Mouse (Mus musculus): ENCODE results near the gene Pcx.

Pcx gene

GRCm38 (mm10) chr19:4548305-4548883 is 38.1 kb downstream of the Pcx start:
- no peak for DNase-seq (ENCODE audit: low read depth)

DNA sequence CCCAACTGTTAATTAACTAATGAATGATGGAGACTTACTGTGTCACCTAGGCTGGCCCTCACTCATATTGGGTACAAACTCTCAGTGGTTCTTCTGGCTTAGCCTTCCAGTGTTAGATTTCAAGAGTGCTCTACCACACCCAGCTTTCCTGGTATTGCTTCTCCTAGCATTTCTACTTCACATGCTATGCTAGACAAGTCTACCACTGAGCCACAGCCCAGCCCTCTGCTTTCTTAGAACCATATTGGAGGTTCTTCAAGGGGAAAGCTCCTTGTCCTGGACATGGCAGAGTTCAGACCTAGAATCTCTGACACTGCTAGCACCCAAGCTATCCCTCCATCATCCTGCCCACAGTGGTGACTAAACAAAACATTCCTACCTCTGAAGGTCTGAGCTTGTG is 44.0 kb downstream of the Pcx start:
- DNase-seq (ENCODE audit: low read depth) = no peak

- no peak for DNase-seq (ENCODE audit: low read depth)
Observed at GRCm38 (mm10) chr19:4555086-4555485, 44.8 kb downstream of the Pcx start.

DNA sequence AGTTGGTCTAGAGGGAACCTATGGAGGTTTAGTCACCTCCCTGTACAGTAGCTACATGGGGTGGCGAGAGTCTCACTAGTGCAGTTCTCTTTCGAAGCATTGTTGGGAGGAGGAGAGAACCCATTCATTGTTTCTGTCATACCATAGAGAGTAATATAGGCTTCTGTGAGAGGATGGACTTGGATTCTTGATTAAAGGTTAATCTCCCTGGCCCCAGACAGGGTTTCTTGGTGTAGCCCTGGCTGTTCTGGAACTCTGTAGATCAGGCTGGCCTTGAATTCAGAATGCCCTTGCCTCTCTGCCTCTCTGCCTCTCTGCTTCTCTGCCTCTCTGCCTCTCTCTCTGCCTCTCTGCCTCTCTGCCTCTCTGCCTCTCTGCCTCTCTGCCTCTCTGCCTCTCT is 46.5 kb downstream of the Pcx start:
- DNase-seq (ENCODE audit: low read depth) = no peak

DNA sequence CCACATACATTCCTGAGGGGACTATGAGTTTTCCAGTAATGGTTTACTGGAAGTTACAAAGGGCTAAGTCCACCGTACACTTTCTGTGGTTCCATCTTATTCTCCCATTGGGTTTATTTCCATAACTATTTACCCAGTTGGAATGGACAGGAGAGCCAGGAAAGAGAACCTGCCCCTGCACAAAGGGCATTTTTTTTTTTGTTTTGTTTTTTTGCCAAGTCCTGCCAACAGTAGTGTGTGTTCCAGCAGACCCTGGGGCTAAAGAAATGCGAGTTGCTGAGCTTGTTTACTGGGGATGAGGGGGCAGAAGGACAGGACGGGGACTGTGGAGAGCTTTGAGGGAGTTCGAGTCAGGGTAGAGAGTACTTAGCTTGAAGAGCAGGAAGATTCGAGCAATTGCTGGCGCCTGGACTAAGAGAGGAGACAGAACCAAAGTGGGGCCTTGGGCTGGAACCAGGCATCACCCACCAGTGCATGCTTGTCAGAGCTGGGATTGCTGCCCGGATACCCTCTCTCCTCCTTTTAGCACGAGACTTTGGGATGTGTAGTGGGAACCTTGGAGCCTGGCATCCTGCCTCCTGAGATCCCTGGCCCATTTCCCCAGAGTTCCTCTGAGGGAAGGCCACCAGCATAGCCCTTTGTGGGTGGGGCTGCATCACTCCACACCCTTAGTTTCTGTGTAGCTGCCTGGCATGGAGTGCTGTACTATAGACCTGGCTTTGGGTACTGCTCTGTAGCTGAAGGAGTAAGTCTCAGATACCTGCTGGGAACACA is 47.7 kb downstream of the Pcx start:
- DNase-seq (ENCODE audit: low read depth) = no peak

DNA sequence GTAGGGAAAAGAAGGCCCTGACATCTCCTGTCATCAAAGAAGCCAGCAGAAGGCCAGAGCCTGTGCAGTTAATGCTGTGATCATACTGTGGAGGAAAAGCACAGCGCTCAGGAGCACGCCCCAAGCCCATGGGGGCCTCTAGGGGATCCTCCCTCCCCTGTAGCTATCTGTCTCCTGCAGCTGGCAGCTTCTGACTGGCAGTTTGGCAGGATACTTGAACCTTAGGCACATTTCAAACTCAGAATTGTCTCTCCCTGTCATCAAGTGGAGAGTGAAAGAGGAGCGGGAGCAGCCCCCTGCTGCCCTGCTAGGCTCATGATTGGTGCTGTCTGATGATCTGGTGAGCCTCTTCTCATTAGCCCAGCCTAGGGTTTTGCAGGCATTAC is 48.3 kb downstream of the Pcx start:
- DNase-seq (ENCODE audit: low read depth) = no peak

DNA sequence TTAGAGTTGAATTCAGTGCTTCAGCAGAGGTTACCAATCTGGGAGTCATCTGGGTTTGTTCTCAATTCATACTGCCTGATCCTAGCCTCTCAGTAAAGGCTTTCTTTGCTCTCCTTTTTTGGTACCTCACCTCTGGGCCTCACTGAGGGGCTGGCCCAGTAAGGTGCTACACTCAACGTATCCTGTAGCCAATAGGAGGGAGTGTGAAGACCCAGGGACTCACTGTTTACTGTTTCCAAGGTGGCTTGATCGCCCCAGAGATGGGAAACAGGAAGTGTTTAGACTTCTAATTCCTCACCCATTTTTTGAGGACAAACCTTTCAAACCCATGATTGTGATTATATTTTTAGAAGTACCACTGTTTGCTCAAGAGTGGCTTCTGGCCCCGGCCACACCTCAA is 48.7 kb downstream of the Pcx start:
- DNase-seq (ENCODE audit: low read depth) = no peak

- DNase-seq (ENCODE audit: low read depth) = no peak
Observed at GRCm38 (mm10) chr19:4559588-4559987, 49.3 kb downstream of the Pcx start.

DNA sequence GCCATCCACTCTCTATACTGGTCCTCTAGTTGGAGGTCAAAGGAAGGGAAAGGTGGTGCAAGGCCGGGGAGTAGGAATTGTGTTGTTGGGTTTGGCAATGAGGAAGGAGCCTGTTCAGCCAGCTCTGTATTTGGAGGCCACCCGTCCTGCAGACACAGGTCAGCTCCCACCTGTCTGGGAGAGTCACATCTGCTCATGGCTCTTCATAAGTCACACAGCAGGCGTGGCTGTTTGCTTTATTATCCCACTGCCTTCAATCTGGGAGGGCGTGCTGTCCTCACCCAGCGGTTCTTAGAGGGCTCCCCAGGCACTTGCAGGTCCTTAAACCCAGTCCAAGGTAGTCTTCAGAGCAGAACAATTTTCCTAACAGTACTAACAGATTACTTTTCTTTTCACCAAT is 49.9 kb downstream of the Pcx start:
- no peak for DNase-seq (ENCODE audit: low read depth)

DNA sequence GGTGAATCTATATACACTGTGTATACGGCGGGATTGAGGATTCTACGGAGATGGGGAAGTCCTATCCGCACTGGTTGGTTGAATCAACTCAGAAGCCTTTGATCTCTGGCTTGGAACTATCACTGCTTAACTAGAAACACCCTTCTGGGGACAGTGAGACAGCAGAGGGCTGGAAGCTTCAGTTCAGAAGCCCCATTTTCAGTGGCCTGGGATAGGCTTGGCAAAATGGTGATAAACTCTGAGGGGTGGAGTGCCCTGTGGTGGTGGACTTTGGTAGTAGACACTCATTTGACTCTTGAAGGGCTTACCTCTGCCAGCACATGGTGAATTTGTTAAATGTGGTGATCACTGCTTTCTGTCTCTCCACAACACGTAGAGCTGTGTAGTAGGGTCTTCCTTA is 55.4 kb downstream of the Pcx start:
- DNase-seq (ENCODE audit: low read depth) = no peak

GRCm38 (mm10) chr19:4566880-4567279 is 56.6 kb downstream of the Pcx start:
- no peak for DNase-seq (ENCODE audit: low read depth)

- no peak for DNase-seq (ENCODE audit: low read depth)
Observed at GRCm38 (mm10) chr19:4567665-4568064, 57.4 kb downstream of the Pcx start.

- DNase-seq (ENCODE audit: low read depth) = no peak
Observed at GRCm38 (mm10) chr19:4568832-4569231, 58.6 kb downstream of the Pcx start.

- no peak for DNase-seq (ENCODE audit: low read depth)
Observed at GRCm38 (mm10) chr19:4569356-4570236, 59.3 kb downstream of the Pcx start.

- DNase-seq (ENCODE audit: low read depth) = no peak
Observed at GRCm38 (mm10) chr19:4570237-4570613, 60.0 kb downstream of the Pcx start.

DNA sequence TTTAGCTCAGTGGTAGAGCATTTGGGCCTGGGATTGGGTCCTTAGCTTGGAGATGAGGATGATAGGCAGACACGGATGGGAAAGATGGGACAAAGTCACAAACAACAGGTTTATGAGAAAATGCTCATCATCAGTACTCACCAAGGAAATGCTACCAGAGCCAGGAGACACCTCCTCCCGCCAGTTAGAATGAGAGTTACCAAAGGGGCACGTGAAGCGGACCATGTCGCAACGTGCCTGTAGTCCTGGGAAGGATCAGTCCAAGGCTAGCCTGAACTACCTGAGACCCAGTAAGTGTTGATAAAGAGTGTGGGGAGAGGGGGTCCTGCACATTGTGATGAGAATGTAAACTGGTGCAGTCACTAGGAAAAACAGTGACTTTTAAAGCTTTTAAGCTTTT is 60.5 kb downstream of the Pcx start:
- DNase-seq (ENCODE audit: low read depth) = no peak

GRCm38 (mm10) chr19:4571658-4572057 is 61.4 kb downstream of the Pcx start:
- no peak for DNase-seq (ENCODE audit: low read depth)

DNA sequence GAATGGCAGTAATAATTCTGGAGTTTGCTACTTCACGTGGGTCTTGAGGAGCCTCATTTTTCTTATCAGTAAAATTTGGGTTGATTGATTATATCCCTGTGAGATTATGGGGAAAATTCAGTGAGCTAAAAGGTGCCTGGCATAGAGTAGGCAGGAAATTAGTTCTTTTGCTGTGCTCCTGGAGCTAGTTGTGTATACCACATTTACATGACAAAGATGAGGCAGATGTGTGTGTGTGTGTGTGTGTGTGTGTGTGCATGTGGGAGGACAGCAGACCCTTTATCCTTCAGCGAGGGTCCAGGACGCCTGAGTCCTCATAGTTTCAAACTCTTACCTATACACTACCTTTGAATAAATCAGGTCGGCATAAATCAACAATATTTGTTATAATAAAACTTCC is 61.8 kb downstream of the Pcx start:
- DNase-seq (ENCODE audit: low read depth) = no peak

DNA sequence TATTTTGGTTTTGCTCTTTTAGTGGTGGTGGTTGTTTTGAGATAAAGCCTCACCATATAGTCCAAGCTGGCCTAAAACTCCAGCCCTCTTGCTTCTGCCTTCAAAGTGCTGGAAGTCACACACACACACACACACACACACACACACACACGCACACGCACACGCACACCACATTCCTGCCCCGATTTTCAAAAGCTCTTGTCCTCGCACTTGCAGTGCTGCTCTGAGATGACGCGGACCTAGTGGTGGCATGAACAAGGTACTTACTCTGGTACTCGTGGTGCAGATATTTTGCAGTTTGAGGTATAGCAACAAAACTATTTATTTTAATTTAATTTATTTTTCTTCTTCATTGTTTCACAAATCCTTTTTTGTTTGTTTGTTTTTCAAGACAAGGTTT is 62.2 kb downstream of the Pcx start:
- no peak for DNase-seq (ENCODE audit: low read depth)

GRCm38 (mm10) chr19:4573241-4573640 is 63.0 kb downstream of the Pcx start:
- DNase-seq (ENCODE audit: low read depth) = peak; percentile 40

DNA sequence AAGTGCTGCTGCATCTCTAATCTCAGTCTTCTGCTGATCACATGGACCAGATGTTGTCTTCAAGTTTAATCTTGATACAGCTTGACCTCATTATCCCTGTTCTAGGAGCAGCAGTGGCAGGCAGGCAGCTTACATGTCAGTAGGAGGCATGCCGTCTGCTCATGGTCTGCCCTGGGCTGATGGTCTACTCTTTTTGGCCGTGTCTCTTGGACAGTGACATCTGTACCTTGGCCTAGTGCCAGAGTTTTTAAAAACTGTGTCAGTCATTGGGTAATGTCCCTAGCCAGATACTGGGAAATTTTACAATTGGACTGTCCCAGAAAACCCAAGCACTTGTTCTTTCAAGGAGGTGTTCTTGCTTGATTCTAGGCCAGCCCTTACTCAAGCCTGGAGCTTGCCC is 68.5 kb downstream of the Pcx start:
- DNase-seq (ENCODE audit: low read depth) = no peak

DNA sequence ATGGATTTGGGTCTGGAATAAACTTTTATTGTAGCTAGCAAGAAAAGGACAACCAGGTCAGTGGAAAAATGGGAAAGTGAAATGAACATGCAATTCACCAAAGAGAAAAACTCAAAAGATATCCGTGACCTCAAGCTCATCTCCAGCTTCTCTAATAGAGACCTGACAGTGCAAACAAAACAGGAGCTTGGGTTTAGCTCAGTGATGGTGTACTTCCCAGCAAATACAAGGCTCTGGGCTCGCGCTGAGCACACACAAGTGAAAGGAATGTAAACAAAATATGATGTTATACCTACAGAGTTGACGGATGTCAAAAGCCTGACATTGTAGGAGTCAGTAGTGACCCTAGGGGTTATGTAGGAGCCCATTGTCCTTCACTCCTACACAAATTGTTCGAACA is 69.0 kb downstream of the Pcx start:
- DNase-seq (ENCODE audit: low read depth) = no peak

DNA sequence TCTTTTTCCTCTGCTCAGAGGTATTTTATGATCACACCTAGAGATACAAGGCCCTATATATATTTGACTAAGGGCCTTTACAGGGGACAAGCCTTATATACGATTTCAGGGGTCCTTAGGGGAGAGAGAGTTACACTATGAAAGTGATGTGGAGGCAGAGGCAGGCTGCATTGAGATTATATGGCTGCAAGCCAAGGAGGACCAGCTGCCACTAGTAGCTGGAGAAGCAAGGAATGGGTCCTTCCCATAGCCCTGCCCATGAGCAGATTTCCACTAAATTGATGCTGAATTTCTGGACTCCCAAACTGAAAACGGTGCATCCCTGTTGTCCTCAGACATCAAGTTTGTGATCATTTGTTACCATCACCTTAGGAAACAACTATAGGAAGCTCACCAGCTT is 73.6 kb downstream of the Pcx start:
- DNase-seq (ENCODE audit: low read depth) = no peak

All from NIH3T3 (cell line).